In the genomic region with DNA sequence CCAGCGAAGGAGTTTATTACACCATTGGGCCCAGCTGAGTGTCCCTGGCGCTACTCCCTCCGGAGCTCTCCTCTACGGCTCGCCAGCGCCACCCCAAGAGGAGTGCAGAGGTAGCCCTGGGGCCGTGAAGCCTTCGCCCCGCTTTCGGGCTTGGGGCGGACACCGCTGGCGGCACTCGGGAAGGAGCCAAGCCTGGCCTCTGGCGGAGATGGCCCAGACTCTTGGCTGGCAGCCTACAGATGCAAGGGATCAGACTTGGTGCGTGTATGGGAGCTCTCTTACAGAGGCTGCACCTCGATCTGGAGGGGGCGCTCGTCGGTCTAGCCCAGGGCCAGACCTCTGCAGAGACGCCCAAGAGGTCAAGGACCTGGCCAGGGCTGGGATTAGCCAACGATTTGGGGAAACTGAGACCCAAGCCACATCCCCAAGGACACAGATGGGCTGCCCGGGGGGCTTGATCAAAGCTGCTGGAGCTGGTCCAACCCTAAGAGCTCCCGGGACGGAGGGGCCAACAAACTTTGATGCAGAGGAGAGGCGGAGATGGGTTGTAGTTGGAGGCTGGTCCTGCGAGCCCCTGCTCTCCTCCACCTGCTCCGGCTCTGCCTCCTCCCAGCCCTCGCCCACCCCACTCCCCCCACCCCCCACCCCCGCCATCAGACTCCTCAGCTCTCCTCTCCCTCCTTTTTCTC, we compare ENCODE assay signal across 8 mouse cellular contexts. TPM values are rescaled to one million over a fixed set of nuclear protein-coding genes. Genes with fewer than 3 reads are reported as not detected.
DNase-seq lines count a peak whose midpoint lies in the region; ATAC-seq and TF ChIP-seq lines count a peak whose summit lies in the region.

No protein-coding gene starts in this region.

- DNase-seq in urinary bladder, postnatal 14 days (ENCODE audit: low spot score), result peak; percentile 36
- DNase-seq in urinary bladder, postnatal 10 days (ENCODE audit: low spot score), result no peak
- DNase-seq in forebrain, embryonic 11.5 days (ENCODE audit: low spot score), result peak; percentile 78
- DNase-seq in heart, postnatal 10 days, result peak; percentile 57 to 68
- DNase-seq in layer of hippocampus, adult 18-20 months (ENCODE audit: low spot score in 2 of 2), result peak; percentile 4 to 11
- peak; percentile 65 for DNase-seq in lung, postnatal 0 days (ENCODE audit: low spot score)
- peak; percentile 13 to 20 for DNase-seq in right cerebral cortex, adult 2 months (ENCODE audit: low spot score in 2 of 2)

- intact Hi-C loops in heart, postnatal 10 days (cut with DNase I), result loop anchor here (5.0 kb wide), 1 partner anchor 311 kb away; no protein-coding TSS in a partner anchor

- H3K4me1 ChIP-seq in forebrain, embryonic 11.5 days (replicated peaks; ENCODE audit: control insufficient read depth, insufficient read depth, low read length), result peaks cover 20% of the 10 kb centered on the region
- H3K4me1 ChIP-seq in lung, postnatal 0 days (ENCODE audit: insufficient read depth, low read depth, low read length), result no peaks in the 10 kb centered on the region

- peak overlapping the region; percentile 41; the same call in 1 of the 2 replicates for H3K9ac ChIP-seq in forebrain, embryonic 11.5 days (ENCODE audit: low read length)
- H3K9ac ChIP-seq in lung, postnatal 0 days (replicated peaks; ENCODE audit: low read depth), result no peak overlapping the region

- no peak for TF ChIP-seq EP300 in lung, postnatal 0 days (IDR thresholded peaks at IDR 0.05)

- peak; percentile 59 for TF ChIP-seq CTCF in lung, postnatal 0 days (IDR thresholded peaks at IDR 0.05)

- H3K4me3 ChIP-seq in forebrain, embryonic 11.5 days (ENCODE audit: low read depth, low read length), result peak overlapping the region; percentile 37
- peak overlapping the region; percentile 31 for H3K4me3 ChIP-seq in lung, postnatal 0 days (ENCODE audit: low read depth, low read length)

- peaks cover 77% of the 10 kb centered on the region for H3K27me3 ChIP-seq in forebrain, embryonic 11.5 days (ENCODE audit: control insufficient read depth, insufficient read depth, low read length)
- H3K27me3 ChIP-seq in lung, postnatal 0 days (replicated peaks; ENCODE audit: insufficient read depth, low read length), result peaks cover 54% of the 10 kb centered on the region

- ATAC-seq in forebrain, embryonic 11.5 days (replicated peaks; ENCODE audit: low FRiP score), result peak; percentile 74
- ATAC-seq in lung, postnatal 0 days, result peak; percentile 84
- no peak for ATAC-seq in erythroid progenitor cell, adult 5-6 weeks (replicated peaks; ENCODE audit: low FRiP score, poor library complexity, severe bottlenecking)

- no peaks in the 10 kb centered on the region for H3K36me3 ChIP-seq in forebrain, embryonic 11.5 days (ENCODE audit: control insufficient read depth, insufficient read depth, low read length)
- no peaks in the 10 kb centered on the region for H3K36me3 ChIP-seq in lung, postnatal 0 days (ENCODE audit: insufficient read depth, low read length)

- no peaks in the 10 kb centered on the region for H3K9me3 ChIP-seq in forebrain, embryonic 11.5 days (ENCODE audit: control insufficient read depth, low read length)
- H3K9me3 ChIP-seq in lung, postnatal 0 days (ENCODE audit: low read length), result no peaks in the 10 kb centered on the region

- H3K4me2 ChIP-seq in forebrain, embryonic 11.5 days (ENCODE audit: low read depth, low read length, severe bottlenecking), result peak overlapping the region; percentile 78
- peak overlapping the region; percentile 64 for H3K4me2 ChIP-seq in lung, postnatal 0 days (replicated peaks; ENCODE audit: low read depth, low read length)

- H3K27ac ChIP-seq in forebrain, embryonic 11.5 days (ENCODE audit: low read depth, low read length), result no peak overlapping the region
- no peak overlapping the region for H3K27ac ChIP-seq in lung, postnatal 0 days (ENCODE audit: low read length)

- WGBS in forebrain, embryonic 11.5 days, result under 1% methylated on average over 26 of the region's 30 CpGs
- under 1% methylated on average over 26 of the region's 30 CpGs for WGBS in lung, postnatal 0 days

RNA-seq across cellular contexts. Expression of gene Irx6, which starts 0.4 kb away (rescaled TPM):
- 0.15 and 0.36 TPM in 2 replicates for polyA plus RNA-seq in forebrain, embryonic 11.5 days (2014; fragmentation: Nextera tagmentation; extraction: Ambion mirVana)
- not detected for total RNA-seq in heart, postnatal 10 days (2021)
- total RNA-seq in layer of hippocampus, adult 18-20 months (2021), result under 1 TPM; 0.10 TPM
- not detected in 2 replicates for polyA plus RNA-seq in lung, postnatal 0 days (2015; fragmentation: Nextera tagmentation; extraction: Ambion mirVana)
- total RNA-seq in erythroid progenitor cell, adult 5-6 weeks (2015; ENCODE audit: low replicate concordance), result not detected in 2 replicates
- total RNA-seq in erythroid progenitor cell, adult 5-6 weeks (2017; ENCODE audit: low replicate concordance), result not detected in 2 replicates
